Mouse (Mus musculus) CH12.LX (cell line): ENCODE measurements at regions not wholly inside any gene's neighbourhood (a gene's known extent, or its start where the extent isn't known, plus 50 kb on each side); places are given as distances from the start of the nearest gene placed in this dataset.

Source experiments
- DNase-seq: peaks from one replicate; pipeline ENCODE4 v3.0.0-alpha.2; 2013; ENCODE audit errors: extremely low read depth
- H3K27ac ChIP-seq: 2 replicates; pipeline ENCODE4 v1.5.1; 2012; ENCODE audit warnings: low read depth, mild to moderate bottlenecking, control low read depth, moderate library complexity; ENCODE audit not compliant: insufficient read depth
- H3K27me3 ChIP-seq: replicated peaks from 2 replicates; pipeline ENCODE3; 2012; ENCODE audit warnings: inconsistent platforms
- H3K36me3 ChIP-seq, 2 experiments: replicated peaks in 1 of 2; 2 replicates each; pipeline versions ENCODE3 to v1.6.1; 2012; ENCODE audit warnings: inconsistent platforms in 1 of 2, low read length in 1 of 2, mild to moderate bottlenecking in 1 of 2, mixed read lengths in 1 of 2, moderate library complexity in 1 of 2; ENCODE audit not compliant: control insufficient read depth in 1 of 2, insufficient read depth in 1 of 2
- H3K4me1 ChIP-seq, 2 experiments: 2 replicates each; pipeline ENCODE4 v1.6.1; 2012; ENCODE audit warnings: inconsistent platforms in 1 of 2, moderate library complexity in 1 of 2; ENCODE audit not compliant: insufficient read depth in 2 of 2, control insufficient read depth in 1 of 2
- H3K4me2 ChIP-seq: 2 replicates; pipeline ENCODE4 v1.6.1; 2012; ENCODE audit warnings: low read depth, mild to moderate bottlenecking, control low read depth; ENCODE audit not compliant: poor library complexity, insufficient read depth, severe bottlenecking
- H3K4me3 ChIP-seq, 3 experiments: fragments of 150-350 bp in 1 of 3; sonication (generic) in 1 of 3; replicated peaks in 1 of 3; 2 replicates each; pipeline versions ENCODE3 to v1.5.1; 2011 to 2012; ENCODE audit warnings: low read depth in 2 of 3, low read length in 2 of 3, mild to moderate bottlenecking in 2 of 3, moderate library complexity in 2 of 3, control low read depth in 1 of 3, improper control_type of control experiment in 1 of 3, inconsistent platforms in 1 of 3, mixed read lengths in 1 of 3; ENCODE audit not compliant: poor library complexity in 1 of 3
- H3K79me2 ChIP-seq: replicated peaks from 2 replicates; pipeline ENCODE4 v1.6.1; 2012; ENCODE audit warnings: mild to moderate bottlenecking, moderate library complexity; ENCODE audit not compliant: control insufficient read depth, poor library complexity, insufficient read depth, severe bottlenecking; ENCODE audit errors: extremely low read depth
- H3K9ac ChIP-seq: 2 replicates; pipeline ENCODE4 v1.6.1; 2012; ENCODE audit warnings: low read depth, mild to moderate bottlenecking, control low read depth, moderate library complexity; ENCODE audit not compliant: insufficient read depth
- H3K9me3 ChIP-seq: replicated peaks from 2 replicates; pipeline ENCODE3; 2012; ENCODE audit warnings: low read length, inconsistent platforms, mixed read lengths
- CHD1 ChIP-seq: IDR thresholded peaks from 2 replicates; pipeline ENCODE4 v1.6.1; 2012; ENCODE audit warnings: low read depth, low read length, improper control_type of control experiment, inconsistent platforms
- CTCF ChIP-seq, 2 experiments: IDR thresholded peaks in 1 of 2; conservative IDR thresholded peaks in 1 of 2; 2 replicates each; pipeline ENCODE4 v1.5.1; 2011 to 2012; ENCODE audit warnings: low read depth in 2 of 2, low read length in 2 of 2, improper control_type of control experiment in 1 of 2, inconsistent platforms in 1 of 2, mild to moderate bottlenecking in 1 of 2, moderate library complexity in 1 of 2
- ETS1 ChIP-seq: conservative IDR thresholded peaks from 2 replicates; pipeline ENCODE4 v1.6.1; 2012; ENCODE audit warnings: low read depth, mild to moderate bottlenecking, inconsistent platforms, low read length, improper control_type of control experiment, moderate library complexity
- HCFC1 ChIP-seq: IDR thresholded peaks from 2 replicates; pipeline ENCODE4 v1.6.1; 2012; ENCODE audit warnings: low read depth, mild to moderate bottlenecking, inconsistent platforms, low read length, improper control_type of control experiment
- IRF4 ChIP-seq: IDR thresholded peaks from 2 replicates; pipeline ENCODE4 v1.6.1; 2014; ENCODE audit warnings: low read depth, mild to moderate bottlenecking, inconsistent platforms, low read length, improper control_type of control experiment
- JUND ChIP-seq: conservative IDR thresholded peaks from 2 replicates; pipeline ENCODE4 v1.6.1; 2011; ENCODE audit warnings: low read depth, low read length, improper control_type of control experiment
- KAT2A ChIP-seq: IDR thresholded peaks from 2 replicates; pipeline ENCODE4 v1.6.1; 2012; ENCODE audit warnings: low read length, improper control_type of control experiment, inconsistent platforms; ENCODE audit not compliant: insufficient replicate concordance
- MAFK ChIP-seq: IDR thresholded peaks from 2 replicates; pipeline ENCODE4 v1.6.1; 2011; ENCODE audit warnings: low read length, improper control_type of control experiment; ENCODE audit not compliant: insufficient replicate concordance
- MAZ ChIP-seq: IDR thresholded peaks from 2 replicates; pipeline ENCODE4 v1.6.1; 2012; ENCODE audit warnings: low read depth, mild to moderate bottlenecking, inconsistent platforms, low read length, improper control_type of control experiment, moderate library complexity
- MEF2A ChIP-seq: IDR thresholded peaks from 2 replicates; pipeline ENCODE4 v1.6.1; 2014; ENCODE audit warnings: low read depth, mild to moderate bottlenecking, inconsistent platforms, low read length, improper control_type of control experiment, borderline replicate concordance
- MYC ChIP-seq: IDR thresholded peaks from 2 replicates; pipeline ENCODE4 v1.6.1; 2011; ENCODE audit warnings: low read depth, mild to moderate bottlenecking, improper control_type of control experiment, low read length
- NELFE ChIP-seq: IDR thresholded peaks from 2 replicates; pipeline ENCODE4 v1.6.1; 2011; ENCODE audit warnings: low read depth, low read length, improper control_type of control experiment
- POLR2A ChIP-seq: IDR thresholded peaks from 2 replicates; pipeline ENCODE4 v1.6.1; 2011; ENCODE audit warnings: low read depth, mild to moderate bottlenecking, improper control_type of control experiment, low read length
- POLR2AphosphoS2 ChIP-seq: IDR thresholded peaks from 2 replicates; pipeline ENCODE4 v1.6.1; 2011; ENCODE audit warnings: low read depth, low read length, improper control_type of control experiment
- RAD21 ChIP-seq: IDR thresholded peaks from 2 replicates; pipeline ENCODE4 v1.6.1; 2011; ENCODE audit warnings: low read depth, mild to moderate bottlenecking, low read length, improper control_type of control experiment, moderate library complexity
- SIN3A ChIP-seq: IDR thresholded peaks from 2 replicates; pipeline ENCODE4 v1.6.1; 2012; ENCODE audit warnings: low read length, improper control_type of control experiment, inconsistent platforms
- SMC3 ChIP-seq: IDR thresholded peaks from 2 replicates; pipeline ENCODE4 v1.6.1; 2011; ENCODE audit warnings: low read depth, low read length, improper control_type of control experiment
- TBP ChIP-seq: conservative IDR thresholded peaks from 2 replicates; pipeline ENCODE4 v1.6.1; 2011; ENCODE audit warnings: low read depth, low read length, improper control_type of control experiment
- USF2 ChIP-seq: conservative IDR thresholded peaks from 2 replicates; pipeline ENCODE4 v1.6.1; 2011; ENCODE audit warnings: low read depth, low read length, improper control_type of control experiment
- ZKSCAN1 ChIP-seq: IDR thresholded peaks from 2 replicates; pipeline ENCODE4 v1.6.1; 2012; ENCODE audit warnings: low read depth, inconsistent platforms, low read length, improper control_type of control experiment, borderline replicate concordance
- ZMIZ1 ChIP-seq: IDR thresholded peaks from 2 replicates; pipeline ENCODE4 v1.6.1; 2012; ENCODE audit warnings: low read depth, mild to moderate bottlenecking, inconsistent platforms, low read length, improper control_type of control experiment
- dilution Hi-C: fragments of 300-500 bp; cut with MboI; formaldehyde crosslinking; loops from 2 replicates; pipeline ENCODE4 v1.14.3; 2020; ENCODE audit warnings: low sequenced_read_pairs; ENCODE audit not compliant: extremely low pct_unique_long_range_greater_than_20kb, extremely low pct_ligation_motif_present
- in situ Hi-C: fragments of 300-500 bp; cut with MboI; formaldehyde crosslinking; loops from 3 replicates; pipeline ENCODE4 v1.14.3; 2019; ENCODE audit warnings: low sequenced_read_pairs, low pct_ligation_motif_present, low pct_unique_long_range_greater_than_20kb, mixed read lengths

- in situ Hi-C loops (no loop called here), dilution Hi-C loops (no loop called here)
- H3K27ac ChIP-seq: no peak overlapping the region
- no peaks in the 10 kb centered on the region for H3K4me1 ChIP-seq
- no peaks in the 10 kb centered on the region for H3K36me3 ChIP-seq
- no peak overlapping the region for H3K9ac ChIP-seq
- H3K27me3 ChIP-seq: no peaks in the 10 kb centered on the region
- no peaks in the 10 kb centered on the region for H3K9me3 ChIP-seq
- DNase-seq: no peak
- H3K4me2 ChIP-seq: no peak overlapping the region
- no peak for TF ChIP-seq ZKSCAN1
- no peak for TF ChIP-seq MAFK
- no peak for TF ChIP-seq MYC
- TF ChIP-seq ETS1: no peak
- TF ChIP-seq, all 38 proteins: peak for 0
- no peak overlapping the region for H3K4me3 ChIP-seq
- H3K79me2 ChIP-seq: no peaks in the 10 kb centered on the region
These were observed 166.4 kb downstream of the Gm11077 start for GRCm38 (mm10) chr6:140895441-140895840.

DNA sequence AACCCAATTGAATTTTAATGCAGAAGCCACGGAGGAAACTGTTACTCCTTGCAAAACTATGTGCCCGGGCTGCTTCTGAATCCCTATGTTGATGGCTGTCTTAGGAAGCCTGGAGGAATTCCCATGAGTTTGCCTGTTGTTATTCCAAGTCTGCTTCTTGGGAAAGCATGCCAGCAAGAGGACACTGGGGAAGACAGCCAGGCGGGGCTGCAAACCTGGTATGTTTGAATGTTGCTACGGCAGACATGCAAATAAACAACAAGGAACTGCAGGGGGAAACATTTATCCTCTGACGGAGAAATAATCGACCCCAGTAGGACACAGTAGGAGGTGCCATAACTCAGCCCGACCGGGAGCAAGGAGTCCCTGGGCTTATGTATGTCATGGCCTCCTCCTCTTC lies 168.0 kb downstream of the Gm11077 start:
- H3K27ac ChIP-seq: no peak overlapping the region
- dilution Hi-C loops: no loop called here
- no peaks in the 10 kb centered on the region for H3K79me2 ChIP-seq
- in situ Hi-C loops: no loop called here
- H3K4me1 ChIP-seq: no peaks in the 10 kb centered on the region
- H3K9me3 ChIP-seq: no peaks in the 10 kb centered on the region
- no peaks in the 10 kb centered on the region for H3K36me3 ChIP-seq
- TF ChIP-seq CTCF (conservative IDR thresholded peaks at IDR 0.05 in 1 of 2, IDR thresholded peaks at IDR 0.05 in 1 of 2; ENCODE audit: low read depth in 2 of 2, low read length in 2 of 2): no peak
- no peak for TF ChIP-seq SIN3A
- TF ChIP-seq SMC3: no peak
- no peak for TF ChIP-seq MAFK
- no peak for TF ChIP-seq NELFE
- no peak for TF ChIP-seq RAD21
- no peak for TF ChIP-seq USF2
- no peak for TF ChIP-seq POLR2AphosphoS2
- no peak for TF ChIP-seq POLR2A
- no peak for TF ChIP-seq TBP
- no peak for TF ChIP-seq ZMIZ1
- no peak for TF ChIP-seq MEF2A
- TF ChIP-seq JUND: no peak
- TF ChIP-seq MAZ: no peak
- no peak for TF ChIP-seq IRF4
- TF ChIP-seq KAT2A: no peak
- TF ChIP-seq HCFC1: no peak
- TF ChIP-seq CHD1: no peak
- TF ChIP-seq, all 38 proteins: peak for 0
- DNase-seq: no peak
- no peak overlapping the region for H3K4me3 ChIP-seq
- no peaks in the 10 kb centered on the region for H3K27me3 ChIP-seq
- no peak overlapping the region for H3K9ac ChIP-seq
- H3K4me2 ChIP-seq: peak overlapping the region; percentile 60; the same call in 1 of the 2 replicates
